Mouse (Mus musculus) lung, adult 18-20 months (tissue): ENCODE data around the gene Cdc6.
"Not testable (repeated sequence)": the region's sequence is repeated elsewhere in the genome, so short reads cannot be mapped to it uniquely, and the experiment has no call there.

Source experiments
- DNase-seq, 2 experiments: peaks; one replicate each; pipeline ENCODE4 v3.0.0; 2022; ENCODE audit warnings: mixed read lengths in 2 of 2

Gene Cdc6

GRCm38 (mm10) chr11:98910415-98910814 is 2.8 kb downstream of the Cdc6 start:
- DNase-seq, result no peak

- no peak for DNase-seq
Observed at GRCm38 (mm10) chr11:98911498-98911897, 3.9 kb downstream of the Cdc6 start.

GRCm38 (mm10) chr11:98914196-98914595 is 6.6 kb downstream of the Cdc6 start:
- no peak for DNase-seq

GRCm38 (mm10) chr11:98916376-98916775 is 8.8 kb downstream of the Cdc6 start:
- not testable (repeated sequence) for DNase-seq

GRCm38 (mm10) chr11:98917428-98918005 is 9.9 kb downstream of the Cdc6 start:
- no peak for DNase-seq

GRCm38 (mm10) chr11:98918231-98918630 is 10.6 kb downstream of the Cdc6 start:
- DNase-seq, result peak; percentile 70 to 79

- no peak for DNase-seq
Observed at GRCm38 (mm10) chr11:98919009-98919408, 11.4 kb downstream of the Cdc6 start.

- DNase-seq, result not testable (repeated sequence)
Observed at GRCm38 (mm10) chr11:98921813-98922212, 14.2 kb downstream of the Cdc6 start.

- peak in 1 of 2 experiments; percentile 65 for DNase-seq
Observed at GRCm38 (mm10) chr11:98922307-98922706, 14.7 kb downstream of the Cdc6 start.

GRCm38 (mm10) chr11:98922851-98923711 is 15.5 kb downstream of the Cdc6 start:
- DNase-seq, result not testable (repeated sequence)

- DNase-seq, result no peak
Observed at GRCm38 (mm10) chr11:98924633-98925175, 17.1 kb downstream of the Cdc6 start.

GRCm38 (mm10) chr11:98925265-98925721 is 17.7 kb downstream of the Cdc6 start:
- peak; percentile 38 to 64 for DNase-seq

GRCm38 (mm10) chr11:98925868-98926311 is 18.3 kb downstream of the Cdc6 start:
- no peak for DNase-seq

GRCm38 (mm10) chr11:98926553-98926952 is 19.0 kb downstream of the Cdc6 start:
- DNase-seq, result no peak

- DNase-seq, result no peak
Observed at GRCm38 (mm10) chr11:98927438-98928076, 20.0 kb downstream of the Cdc6 start, which contains the start of gene Rara. Rara (plus strand) TSS chr11:98927818.

GRCm38 (mm10) chr11:98928186-98928893 is 20.7 kb downstream of the Cdc6 start:
- no peak for DNase-seq

GRCm38 (mm10) chr11:98929503-98929902 is 21.9 kb downstream of the Cdc6 start:
- DNase-seq, result no peak

GRCm38 (mm10) chr11:98930127-98930601 is 22.6 kb downstream of the Cdc6 start:
- no peak for DNase-seq

- peak; percentile 35 to 52 for DNase-seq
Observed at GRCm38 (mm10) chr11:98930773-98931512, 23.3 kb downstream of the Cdc6 start.

- DNase-seq, result no peak
Observed at GRCm38 (mm10) chr11:98931513-98932292, 24.1 kb downstream of the Cdc6 start.
